Mouse (Mus musculus) CD8-positive naive resting alpha-beta T cell, adult 2 months (primary cell): Measurements from ENCODE around the gene Pnn.

ENCODE experiments used
- DNase-seq, 2 experiments: peaks; one replicate each; pipeline ENCODE4 v3.0.0; 2022; ENCODE audit warnings: low read depth in 2 of 2, low spot score in 2 of 2

Gene Pnn

DNA sequence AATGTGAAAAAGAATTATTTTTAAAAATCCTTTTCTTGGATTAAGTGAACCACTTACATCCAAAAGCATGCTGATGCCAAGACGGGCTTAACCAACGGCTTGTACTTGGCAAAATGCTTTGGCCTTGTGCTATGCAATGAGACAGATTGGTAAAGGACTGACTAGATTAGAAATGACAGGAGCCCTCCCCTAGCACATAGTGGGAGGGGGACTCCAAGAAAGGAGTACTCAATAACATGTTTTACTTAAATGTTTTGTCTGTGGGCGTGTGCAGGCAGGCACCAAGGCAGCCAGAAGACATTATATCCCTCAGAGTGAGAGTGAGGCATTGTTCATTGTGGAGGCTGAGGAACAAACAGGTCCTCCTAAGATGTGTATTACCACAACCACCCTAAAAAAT, 7.4 kb downstream of the Pnn start:
- no peak for DNase-seq

DNA sequence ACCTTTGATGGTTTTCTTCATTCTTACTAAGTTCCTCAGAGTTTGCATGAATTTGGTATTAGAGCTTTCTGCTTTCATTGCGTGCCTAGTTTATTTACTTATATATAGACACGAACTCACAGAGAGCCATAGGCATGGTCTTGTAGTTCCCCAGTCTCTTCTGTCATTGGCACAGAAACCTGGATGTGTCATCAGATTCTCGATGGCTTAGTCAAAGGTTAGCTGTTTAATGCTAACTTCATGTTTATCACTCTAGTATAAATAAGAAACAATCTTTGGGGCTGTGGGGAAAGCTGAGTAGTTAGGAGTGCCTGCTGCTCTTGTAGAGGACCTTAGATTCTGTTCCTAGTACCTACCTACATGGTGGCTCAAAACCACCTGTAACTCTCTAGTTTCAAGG, 10.3 kb downstream of the Pnn start:
- no peak for DNase-seq

DNA sequence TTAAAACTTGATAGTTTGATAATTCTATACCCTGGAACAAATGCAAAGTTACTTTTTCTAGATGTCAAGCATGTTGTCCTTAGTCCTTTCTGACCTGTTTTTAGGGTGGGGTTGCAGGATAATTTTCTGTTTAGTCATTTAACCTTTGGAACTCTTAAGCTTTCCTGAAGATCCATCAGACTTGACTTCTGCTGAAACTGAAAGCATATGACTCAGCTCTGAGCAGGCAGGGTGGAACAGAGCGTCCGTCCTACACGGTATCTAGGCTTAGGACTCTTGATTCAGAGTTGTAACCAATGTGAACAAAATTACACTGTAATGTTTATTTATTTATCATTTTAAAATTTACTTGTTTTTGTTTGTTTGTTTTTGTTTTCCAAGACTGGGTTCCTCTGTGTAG, 11.2 kb downstream of the Pnn start:
- no peak for DNase-seq

DNA sequence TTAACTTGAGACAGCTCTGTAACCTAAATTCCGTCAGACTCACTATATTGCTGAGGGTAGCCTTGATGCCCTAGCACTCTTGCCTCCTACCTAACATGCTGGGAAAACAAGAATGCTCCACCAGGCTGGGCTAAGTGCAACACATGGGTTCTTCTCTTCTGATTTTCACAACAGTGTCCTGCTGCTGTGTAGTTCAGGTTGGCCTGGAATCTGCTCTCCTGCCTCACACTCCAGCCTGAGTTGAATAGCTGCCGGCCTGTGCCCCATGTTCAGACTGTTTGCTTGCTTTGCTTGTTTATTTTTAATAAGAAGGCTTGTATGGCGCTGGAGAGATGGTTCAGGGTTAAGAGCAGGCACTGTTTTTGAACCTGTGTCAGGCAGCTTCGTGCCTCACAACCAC, 13.8 kb downstream of the Pnn start:
- DNase-seq = no peak

DNA sequence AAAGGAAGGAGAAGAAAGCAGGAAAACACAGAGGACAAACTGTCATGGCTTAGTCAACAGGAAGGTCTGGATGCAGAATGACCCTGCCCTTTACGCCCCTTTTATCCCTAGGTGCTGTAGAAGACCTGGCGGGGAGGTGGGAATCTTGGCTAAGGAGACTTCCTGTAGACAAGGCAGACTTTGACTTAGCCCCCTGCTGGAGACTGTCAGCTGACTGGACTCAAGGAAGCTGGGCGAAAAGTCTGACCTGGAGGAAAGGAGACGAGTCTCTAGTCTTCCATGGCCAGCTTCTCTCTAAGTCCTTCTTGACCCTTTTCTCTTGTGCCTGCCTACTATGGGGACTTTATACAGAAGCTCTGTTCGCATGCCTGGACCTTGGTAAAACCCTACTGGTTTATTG, 17.8 kb downstream of the Pnn start:
- DNase-seq = no peak

DNA sequence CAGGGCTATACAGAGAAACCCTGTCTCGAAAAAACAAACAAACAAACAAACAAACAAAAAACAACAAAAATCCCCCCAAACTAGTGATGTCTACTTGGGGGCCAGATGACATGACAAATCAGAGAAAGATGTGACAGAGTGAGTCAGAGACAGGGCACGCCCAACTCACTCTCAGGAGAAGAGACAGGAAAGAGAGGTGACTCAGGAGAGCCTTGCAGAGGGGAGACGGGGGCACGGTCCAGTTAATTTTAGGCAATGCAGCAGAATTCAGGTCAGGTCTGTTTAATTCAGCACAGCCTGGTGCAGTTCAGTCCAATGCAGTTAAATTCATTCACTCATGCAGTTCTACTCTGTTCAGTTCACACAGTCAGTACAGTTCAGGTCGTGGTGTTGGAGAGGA, 19.5 kb downstream of the Pnn start:
- no peak for DNase-seq

DNA sequence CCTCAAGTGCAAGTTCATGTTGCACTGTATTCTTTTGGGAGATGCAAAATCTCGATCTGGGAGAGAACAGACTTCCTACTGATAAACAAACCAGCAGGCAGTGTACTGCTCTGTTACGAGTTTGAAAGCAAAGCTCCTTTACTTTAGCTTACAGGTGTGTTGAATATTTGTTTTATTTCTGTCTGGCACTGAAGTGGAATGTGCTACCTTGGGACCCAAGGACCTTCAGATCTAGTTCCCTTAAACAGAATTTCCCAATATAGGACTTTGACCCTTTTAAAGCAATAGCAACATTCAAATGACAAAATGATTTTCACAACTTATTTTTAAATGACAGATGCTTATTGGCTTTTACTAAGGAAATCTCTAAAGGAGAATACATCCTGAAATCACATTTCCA, 26.9 kb downstream of the Pnn start:
- no peak for DNase-seq

DNA sequence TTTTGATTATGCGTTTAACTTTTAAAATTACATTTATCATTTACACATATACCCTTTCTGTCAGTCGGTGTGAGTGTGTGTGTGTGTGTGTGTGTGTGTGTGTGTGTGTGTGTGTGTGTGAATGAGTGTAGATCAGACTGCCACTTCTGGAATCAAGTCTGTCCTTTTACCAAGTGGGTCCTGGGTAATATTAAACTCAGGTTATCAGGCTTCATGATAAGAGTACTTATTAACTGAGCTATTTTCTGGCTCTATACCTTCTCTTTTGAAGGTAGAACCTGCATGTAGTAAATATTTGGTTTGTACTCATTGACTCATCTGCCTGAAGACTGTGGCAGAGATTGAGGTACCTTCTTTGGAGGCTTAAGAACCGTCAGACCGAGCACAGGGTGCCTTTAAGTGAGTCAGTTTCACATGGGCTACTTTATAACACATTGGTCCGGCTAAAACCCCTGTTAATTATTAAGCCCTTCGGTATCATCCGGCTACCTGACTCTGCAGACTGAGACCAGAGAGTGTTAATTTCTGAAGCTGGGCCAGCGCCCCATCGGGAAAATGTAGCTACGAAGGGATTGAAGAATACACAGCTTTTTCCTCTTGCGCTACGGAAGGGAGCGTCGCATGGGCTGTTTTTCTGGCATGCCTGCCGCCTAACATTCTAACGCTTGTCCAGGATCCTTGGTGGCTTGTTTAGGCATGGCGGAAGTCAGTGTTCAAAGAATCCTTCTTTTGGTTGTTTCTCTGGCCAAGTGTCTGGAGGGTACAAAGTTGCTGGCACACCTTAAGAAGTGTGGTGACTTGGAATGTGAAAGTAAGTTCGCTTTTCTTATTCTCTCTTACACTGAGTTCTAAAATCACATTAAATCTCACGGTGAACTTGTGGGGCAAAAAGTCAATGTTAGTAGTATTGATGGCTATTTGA, 28.7 kb downstream of the Pnn start, which contains the start of gene Mia2:
Gene Mia2, plus strand, starts transcription at position 696 of the 922 bp plus-strand sequence.
- DNase-seq = no peak

DNA sequence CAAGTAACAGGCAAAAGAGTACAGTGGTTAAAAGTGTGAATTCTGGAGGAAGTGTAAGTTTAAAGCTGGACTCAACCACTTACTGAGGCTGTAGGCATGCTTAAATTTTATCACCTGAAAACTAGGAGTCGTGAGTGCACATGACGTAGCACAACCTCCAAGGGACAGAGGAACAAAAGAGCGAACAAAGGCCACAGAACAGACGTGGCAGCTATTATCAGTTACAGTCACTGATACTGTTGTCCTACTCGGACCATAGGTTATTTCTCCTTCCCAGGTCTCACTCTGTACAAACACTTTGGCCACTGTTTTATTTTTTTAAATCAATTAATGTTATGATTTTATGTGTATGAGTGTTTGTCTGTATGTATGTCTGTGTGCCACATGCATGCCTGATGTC, 38.1 kb downstream of the Pnn start:
- no peak for DNase-seq

DNA sequence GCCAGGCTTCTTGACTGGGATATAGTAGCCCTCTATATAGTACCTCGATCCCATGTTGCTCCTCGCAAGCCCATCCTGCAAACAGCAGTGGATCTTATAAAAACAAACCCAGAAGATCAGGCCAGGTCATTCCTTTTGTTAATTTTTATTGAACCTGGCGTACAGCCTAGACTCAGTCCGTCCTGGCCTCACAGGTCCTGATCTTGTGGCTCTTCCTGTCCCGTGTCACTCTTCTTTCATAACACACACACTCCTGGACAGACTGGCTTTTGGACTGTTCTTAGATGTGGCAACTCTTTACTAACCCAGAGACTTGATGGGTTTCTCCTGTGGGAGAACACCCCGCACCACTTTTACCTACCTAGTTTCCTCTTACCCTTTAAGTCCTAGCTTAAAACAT, 39.2 kb downstream of the Pnn start:
- DNase-seq = no peak

DNA sequence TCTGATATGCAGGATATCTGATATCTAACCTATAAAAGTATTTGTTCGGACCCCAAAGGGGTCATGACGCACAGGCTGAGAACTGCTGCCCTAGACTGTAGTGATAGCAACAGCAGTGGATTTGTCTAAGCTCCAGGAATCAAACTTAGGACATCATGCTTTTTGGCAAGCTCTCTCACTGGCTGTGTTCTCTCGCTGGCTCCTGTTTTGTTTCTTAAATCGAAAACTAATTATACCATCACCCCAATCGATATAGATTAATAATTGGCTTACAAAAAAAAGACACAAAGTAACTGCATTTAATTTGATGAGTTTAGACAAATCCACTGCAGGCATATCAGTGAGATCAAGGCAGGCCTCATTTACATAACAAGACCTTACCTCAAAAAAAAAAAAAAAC, 39.8 kb downstream of the Pnn start:
- no peak for DNase-seq

DNA sequence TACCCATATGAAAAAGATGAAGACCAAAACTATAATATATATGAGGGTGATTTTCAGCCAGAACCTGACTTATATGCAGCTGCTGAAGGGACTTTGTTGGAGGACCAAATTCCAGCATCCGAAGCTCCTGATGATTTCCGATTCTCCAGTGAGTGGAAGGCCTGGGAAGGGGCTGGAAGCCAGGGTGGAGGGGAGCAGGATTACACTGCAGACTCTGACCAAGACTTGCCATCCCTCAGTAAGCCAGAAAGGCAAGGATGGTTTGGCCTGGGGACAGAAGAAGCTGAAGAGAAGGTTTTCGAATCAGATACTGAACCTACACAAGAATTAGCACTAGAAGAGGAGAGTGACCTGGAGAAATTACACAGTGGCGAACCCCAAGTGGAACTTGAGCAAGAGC, 41.2 kb downstream of the Pnn start:
- DNase-seq = no peak

DNA sequence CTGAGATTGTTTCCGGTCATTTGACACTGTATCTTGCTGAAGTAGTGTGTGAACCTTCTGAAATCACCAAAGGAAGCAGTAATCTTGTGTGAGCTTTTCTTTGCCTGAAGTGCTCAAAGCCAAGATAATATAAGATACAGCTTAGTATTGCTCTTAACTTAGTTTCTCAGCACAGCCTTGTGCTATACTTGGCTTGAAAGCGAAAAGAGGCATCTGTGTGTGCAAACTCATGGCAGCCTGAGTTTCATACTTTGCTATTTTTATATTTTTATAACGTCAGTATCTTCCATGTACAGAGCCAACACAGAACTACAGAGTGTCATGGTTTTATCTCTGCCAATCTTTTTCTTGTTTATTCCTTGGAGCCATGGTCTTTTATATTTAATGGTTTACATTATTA, 50.5 kb downstream of the Pnn start:
- no peak for DNase-seq
